Mouse (Mus musculus): ENCODE measurements at regions not wholly inside any gene's neighbourhood (a gene's known extent, or its start where the extent isn't known, plus 50 kb on each side); places are given as distances from the start of the nearest gene placed in this dataset.

DNA sequence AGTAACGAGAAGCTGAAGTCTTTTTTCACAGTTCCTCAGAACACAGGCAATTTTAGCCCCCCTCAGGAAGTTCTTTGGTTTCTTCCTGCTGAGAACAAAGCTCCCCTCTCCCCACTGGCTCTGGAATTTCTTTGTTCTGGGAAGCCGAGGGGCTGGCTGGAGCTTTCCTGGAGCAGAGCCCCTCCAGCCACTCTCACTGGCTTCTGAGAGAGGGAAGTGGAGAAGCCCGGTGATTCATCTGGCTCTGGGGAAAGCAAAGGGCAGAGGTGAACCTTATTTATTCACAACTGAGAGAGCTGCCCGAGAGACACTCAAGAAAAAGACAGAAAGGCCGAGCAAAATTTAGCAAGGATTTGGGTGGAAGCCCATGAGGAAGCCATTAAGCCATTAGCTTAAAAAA lies 63.9 kb downstream of the Ddx3x start:
- peak; percentile 4 to 8 for DNase-seq (ENCODE audit: low spot score in 2 of 2)

DNA sequence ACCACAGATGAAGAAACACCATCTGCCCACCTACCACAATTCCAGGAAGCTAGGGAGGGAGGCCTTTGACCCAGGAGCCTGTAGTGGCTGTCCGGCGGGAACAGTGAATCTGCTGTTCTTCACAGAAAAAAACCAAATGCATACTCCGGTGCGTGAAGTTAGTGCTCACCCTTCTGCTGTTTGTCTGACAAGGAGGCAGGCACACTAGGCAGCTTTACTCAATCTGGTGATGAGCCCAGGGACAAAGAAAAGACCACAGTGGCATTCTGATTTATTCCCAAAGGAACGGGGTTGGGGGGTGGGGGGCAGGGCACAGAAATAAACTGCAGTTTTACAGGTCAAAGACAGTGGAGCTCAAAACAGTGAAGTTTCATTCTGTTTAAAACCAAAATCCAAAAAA lies 64.4 kb downstream of the Ddx3x start:
- peak in 1 of 2 experiments; percentile 9 for DNase-seq (ENCODE audit: low spot score in 2 of 2)

DNA sequence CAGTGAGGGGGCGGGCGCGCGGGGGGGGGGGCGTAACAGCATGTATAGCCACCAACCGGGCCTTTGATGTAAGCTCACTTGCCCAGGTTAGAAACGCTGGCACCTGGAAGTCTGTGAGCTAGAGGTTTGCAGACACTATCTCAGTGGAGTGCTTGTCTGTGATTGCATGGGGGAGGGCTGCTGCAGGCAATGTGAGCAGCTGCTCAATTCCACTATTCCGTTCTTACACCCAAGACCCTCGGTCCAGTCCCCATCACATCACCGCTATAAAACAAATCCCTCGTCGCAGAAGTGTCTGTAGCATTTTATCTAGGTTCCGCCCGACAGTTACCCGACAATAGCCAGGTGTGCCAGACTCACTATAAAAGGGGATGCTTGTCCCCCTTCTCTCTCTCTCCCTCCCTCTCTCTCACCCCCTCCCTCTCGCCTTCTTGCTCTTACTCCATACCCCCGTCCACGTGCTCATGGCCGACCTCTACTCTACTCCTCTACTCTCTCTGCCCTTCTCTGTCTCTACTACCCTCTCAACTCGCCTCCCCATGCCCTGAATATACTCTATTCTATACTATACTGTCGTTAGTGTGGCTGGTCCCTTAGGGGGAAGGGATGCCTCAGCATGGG lies 65.4 kb downstream of the Ddx3x start:
- DNase-seq (ENCODE audit: low spot score in 2 of 2) = peak in 1 of 2 experiments; percentile 19

DNA sequence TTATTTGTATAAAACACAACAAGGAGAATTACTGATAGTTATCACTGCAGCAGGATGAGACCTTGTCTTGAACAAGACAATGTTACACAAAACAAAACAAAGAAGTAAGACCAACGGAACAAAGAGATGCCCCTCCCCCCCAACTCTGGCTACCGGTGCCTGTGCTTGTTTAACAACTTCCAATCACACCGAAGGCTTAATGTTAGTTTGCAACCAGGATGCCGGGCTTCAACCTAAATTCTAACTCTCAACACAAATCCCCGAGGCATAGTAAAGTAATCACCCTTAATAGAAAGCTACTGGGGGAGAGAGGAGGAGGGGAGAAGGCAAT lies 65.9 kb downstream of the Ddx3x start:
- DNase-seq (ENCODE audit: low spot score in 2 of 2) = peak in 1 of 2 experiments; percentile 37

DNA sequence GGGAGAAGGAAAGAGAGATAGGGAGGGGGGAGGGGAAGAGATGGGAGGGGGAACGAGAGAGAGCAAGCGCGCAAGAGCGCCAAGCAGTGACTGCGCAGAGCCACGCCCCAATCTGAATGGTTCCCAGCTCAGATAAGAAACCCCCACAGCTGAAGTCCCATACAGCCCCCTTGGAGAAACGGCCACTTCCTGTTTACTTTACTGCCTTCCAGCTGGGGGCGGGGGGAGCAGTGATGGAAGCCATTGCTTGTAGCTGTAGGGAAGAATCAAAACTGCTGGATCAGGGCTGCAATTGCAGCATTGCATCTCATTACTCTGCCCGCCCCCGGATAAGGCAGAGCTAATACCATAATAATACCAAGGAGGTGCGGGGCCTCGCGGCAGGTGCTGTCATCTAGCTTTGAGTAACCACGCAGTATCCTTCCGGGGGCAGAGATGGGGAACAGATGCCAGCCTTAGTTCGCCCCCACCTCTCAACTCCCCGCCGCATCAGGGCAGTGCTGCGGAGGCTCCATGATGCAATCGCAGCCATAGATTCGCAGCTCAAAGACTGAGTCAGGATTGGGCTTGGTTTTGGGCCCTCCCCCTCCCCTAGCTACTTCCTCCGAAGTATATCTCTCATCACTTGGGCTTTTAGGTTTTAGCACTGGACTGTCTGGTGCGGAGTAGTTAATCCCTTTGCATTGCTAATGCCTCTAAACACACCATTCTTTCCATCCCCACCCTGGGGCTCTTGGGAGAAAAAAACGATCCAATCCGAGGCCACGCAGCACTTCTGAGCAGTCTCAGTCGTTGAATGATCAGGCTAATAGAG lies 66.5 kb downstream of the Ddx3x start:
- peak; percentile 70 to 74 for DNase-seq (ENCODE audit: low spot score in 2 of 2)

DNA sequence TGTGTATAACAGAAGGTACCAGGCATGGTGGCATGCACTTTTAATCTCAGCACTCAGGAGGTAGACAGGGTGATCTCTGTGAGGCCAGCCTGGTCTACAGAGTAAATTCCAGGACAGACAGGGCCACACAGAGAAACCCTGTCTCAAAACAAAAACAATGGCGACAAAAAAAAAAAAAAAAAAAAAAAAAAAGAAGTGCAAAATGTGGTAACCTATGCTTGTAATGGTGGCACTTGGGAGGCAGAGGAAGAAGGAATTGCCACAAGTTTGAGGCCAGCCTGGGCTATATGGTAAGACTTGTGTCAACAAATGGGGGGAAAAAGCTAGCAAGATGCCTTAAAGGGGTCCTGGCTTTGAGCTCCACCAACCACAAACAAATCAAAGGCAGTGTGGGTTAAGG lies 67.6 kb downstream of the Ddx3x start:
- DNase-seq (ENCODE audit: low spot score in 2 of 2) = no peak

DNA sequence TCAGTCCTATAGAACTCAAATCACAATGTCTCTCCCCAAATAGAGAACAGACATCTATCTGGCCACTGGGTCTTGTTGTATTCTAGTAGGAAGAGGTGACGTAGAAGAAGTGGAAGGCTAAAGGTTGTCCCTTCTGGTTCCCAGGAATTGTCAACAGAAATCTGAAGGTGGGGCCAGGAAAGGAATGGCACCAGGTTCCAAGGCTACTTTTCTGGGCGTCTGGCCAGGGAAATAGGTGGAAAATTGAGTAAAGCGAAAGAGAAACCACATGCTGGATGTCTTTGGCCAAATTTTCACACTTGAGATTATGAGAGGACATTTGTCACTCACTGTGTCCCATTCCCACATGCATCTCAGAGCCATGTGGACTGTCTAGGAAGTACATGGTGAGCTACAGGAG lies 69.7 kb downstream of the Ddx3x start:
- DNase-seq (ENCODE audit: low spot score in 2 of 2) = no peak

DNA sequence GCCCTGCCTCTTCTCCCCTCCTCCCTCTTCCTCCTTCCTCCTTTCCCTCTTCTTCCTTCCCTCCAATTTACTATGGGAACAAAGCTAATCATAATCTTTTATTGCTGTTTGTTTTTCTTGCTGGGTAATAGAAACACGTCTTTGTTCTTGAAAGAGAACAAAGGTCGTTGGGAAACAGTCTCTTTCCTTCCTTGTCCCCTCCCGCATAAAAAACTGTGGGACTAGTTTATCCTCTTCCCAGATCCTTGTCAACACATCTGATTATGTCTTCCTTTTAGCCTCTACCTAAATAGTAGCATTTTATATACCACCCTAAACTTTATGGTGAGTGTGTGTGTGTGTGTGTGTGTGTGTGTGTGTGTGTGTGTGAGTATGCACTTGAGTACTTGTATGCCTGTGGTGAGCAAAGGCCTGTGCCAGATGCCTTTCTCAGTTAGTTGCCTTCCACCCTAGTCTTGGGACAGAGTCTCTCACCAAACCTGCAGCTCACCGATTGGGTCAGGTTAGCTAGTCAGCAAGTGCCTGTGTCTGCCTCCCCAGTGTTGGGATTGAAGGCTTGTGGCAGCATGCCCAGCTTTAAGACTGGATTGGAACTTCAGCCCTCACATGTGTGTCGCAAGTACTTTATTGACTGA lies 76.5 kb downstream of the Ddx3x start:
- DNase-seq (ENCODE audit: low spot score in 2 of 2) = no peak

DNA sequence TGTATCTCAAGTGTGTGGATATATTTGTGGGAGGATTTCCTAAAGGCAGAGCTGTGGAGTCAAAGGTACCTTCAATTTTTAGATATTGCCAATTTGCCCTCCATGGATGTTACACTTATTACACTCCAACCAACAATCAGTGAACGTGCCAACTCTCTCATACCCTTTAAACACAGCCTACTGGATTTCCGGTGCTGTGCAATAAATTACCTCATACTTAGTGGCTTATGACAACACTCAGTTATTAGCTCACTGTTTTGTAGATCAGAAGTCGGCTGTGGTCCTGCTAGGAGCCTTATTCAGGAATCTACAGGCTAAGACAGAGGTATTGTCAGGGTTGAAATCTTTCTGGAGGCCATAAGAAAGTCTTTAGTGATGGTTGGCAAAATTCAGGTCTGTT lies 77.2 kb downstream of the Ddx3x start:
- no peak for DNase-seq (ENCODE audit: low spot score in 2 of 2)

DNA sequence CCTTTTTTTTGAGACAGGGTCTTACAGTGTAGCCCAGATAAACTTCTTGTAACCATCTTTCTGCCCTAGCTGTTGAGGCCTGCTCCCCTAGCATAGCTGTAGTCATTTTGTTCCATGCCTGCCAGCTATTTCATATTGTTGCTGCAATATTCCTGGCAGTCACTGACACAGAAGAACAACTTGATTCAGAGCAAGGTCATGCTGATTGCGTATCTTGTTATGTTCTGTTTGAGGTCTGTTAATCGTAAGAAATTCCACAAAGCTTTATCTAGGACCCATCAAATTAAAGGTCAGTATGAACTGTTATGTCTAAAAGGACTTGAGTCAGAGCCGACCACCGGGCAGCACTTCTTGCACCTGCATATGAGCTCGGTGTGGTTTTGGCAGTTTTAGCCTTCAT lies 79.7 kb downstream of the Ddx3x start:
- DNase-seq (ENCODE audit: low spot score in 2 of 2) = no peak

DNA sequence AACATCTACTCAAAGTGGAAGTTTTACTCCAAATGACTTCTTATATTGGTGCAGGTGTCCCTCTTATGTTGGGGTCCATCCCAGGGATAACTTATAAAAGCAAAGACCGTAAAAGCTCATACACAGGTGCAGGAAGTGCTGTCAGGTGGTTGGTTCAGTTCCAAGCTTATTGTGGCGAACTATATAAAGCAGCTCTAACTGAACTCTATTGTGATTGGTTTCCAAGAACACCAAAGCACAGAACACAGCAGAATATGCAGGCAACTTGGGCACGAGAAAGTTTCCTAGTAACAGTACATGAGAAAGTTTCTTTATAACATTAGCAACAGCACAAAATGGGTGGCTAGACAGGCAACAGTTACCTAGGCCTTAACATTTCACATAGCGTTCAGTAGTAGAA lies 89.5 kb downstream of the Ddx3x start:
- no peak for DNase-seq (ENCODE audit: low spot score in 2 of 2)

DNA sequence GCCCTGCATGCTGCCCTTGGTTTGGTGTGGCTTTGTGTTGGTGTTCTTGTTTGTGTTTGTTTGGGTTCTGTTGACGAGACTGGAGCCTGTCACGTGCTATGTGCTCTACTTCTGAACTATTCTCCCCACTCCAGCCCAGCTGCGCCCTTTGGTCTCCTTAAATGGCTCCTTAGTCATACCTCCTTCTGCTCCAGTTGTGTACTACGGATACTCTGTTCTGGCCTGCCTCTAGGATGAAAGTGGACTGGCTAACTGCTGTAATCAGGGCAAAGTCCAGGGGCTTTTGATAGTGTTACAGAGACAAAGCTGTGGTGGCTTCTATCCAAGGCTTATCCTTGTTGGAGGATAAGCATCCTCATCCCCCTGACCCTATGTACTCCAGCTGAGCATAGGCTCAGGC lies 92.0 kb downstream of the Ddx3x start:
- no peak for DNase-seq (ENCODE audit: low spot score in 2 of 2)

DNA sequence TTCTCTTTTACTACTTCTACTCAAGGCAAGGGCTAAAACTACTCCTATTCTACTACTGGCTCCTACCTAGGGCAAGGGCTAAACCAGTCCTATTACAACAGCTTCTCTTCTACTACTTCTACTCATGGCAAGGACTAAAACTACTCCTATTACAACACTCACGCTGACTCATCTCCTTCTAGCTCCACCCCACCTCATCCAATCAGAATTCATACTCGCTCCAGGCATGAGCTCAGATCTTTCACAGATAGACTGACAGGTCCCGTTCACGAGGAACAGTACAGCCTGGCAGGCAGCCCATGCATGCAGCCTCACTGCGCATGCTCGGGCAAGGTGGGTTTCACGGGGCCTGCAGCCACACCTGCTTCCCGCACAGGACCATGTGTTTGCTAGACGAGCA lies 79.6 kb upstream of the Nyx start:
- DNase-seq (ENCODE audit: low spot score in 2 of 2) = no peak

DNA sequence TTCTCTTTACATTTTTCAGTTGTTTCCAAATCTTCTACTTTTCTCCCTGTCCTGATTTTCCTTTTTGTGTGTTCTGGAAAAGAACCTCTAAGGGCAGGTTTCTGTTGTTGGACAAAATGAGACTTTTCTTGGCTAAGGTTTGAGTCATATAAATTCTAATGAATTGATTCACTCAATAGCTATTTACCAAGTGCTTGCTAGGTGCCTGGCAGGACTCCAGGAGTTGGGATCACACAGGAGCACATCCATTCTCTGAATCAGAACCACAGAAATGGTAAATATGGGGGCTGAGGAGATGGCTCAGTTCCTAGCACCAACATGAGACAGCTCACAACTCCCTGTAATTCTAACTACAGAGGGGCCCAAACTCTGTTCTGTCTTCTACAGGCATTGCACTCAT lies 67.4 kb upstream of the Nyx start:
- DNase-seq (ENCODE audit: low spot score in 2 of 2) = no peak

DNA sequence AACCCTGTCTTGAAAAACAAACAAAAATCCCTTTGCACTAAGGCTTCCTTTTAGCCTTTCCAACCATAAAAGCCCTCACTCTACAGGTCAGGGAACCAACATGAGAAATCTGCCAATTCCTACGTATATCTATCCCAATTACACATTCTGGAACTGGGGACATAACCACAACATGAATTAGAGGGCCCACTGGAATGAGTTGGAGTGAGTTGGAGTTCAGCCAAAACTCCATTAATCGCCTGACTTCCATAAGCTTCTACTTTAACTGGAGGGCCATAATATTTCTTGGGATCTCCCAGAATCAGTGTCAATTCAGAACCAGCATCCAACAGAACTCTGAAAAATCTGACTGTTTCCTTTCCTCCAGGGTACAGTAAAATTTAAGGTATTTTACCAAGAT lies 53.2 kb upstream of the Nyx start:
- no peak for DNase-seq (ENCODE audit: low spot score in 2 of 2)

DNA sequence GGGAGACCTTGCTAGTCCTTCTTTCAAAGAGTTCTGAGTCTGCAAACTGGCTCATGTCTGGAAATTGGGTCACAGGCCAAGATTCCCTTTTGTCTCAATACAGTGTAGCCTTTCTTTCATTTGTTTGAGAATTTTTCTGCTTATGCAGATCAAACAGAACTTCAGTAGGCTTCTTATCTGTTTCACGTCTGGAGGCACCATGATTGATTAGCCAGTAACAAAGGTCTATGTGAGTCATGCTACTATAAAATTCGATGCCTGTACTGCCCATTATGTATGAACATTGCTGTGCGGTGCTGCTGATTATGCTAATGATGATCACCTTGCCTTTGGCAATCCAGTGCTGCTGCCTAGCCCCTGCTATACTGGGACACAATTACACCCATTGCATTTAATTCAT lies 52.8 kb upstream of the Nyx start:
- no peak for DNase-seq (ENCODE audit: low spot score in 2 of 2)

Data from layer of hippocampus, postnatal 14 days (tissue).